Mouse (Mus musculus) ovary, adult 10 weeks (tissue): ENCODE measurements around the gene Tmx4. TPM values are rescaled to one million over a fixed set of nuclear protein-coding genes. Genes with fewer than 3 reads are reported as not detected.

Experiments
- polyA plus RNA-seq: library from polyadenylated mRNA; stranded (reverse); fragments of 350-450 nt; fragmentation: Illumina TruSeq; extraction: RNeasy Lipid Tissue Mini Kit (QIAGEN cat#74804); gene quantifications from one replicate; pipeline ENCODE4 v1.2.3, GENCODE M21; 2014

Gene Tmx4
- polyA plus RNA-seq: 125 TPM

DNA sequence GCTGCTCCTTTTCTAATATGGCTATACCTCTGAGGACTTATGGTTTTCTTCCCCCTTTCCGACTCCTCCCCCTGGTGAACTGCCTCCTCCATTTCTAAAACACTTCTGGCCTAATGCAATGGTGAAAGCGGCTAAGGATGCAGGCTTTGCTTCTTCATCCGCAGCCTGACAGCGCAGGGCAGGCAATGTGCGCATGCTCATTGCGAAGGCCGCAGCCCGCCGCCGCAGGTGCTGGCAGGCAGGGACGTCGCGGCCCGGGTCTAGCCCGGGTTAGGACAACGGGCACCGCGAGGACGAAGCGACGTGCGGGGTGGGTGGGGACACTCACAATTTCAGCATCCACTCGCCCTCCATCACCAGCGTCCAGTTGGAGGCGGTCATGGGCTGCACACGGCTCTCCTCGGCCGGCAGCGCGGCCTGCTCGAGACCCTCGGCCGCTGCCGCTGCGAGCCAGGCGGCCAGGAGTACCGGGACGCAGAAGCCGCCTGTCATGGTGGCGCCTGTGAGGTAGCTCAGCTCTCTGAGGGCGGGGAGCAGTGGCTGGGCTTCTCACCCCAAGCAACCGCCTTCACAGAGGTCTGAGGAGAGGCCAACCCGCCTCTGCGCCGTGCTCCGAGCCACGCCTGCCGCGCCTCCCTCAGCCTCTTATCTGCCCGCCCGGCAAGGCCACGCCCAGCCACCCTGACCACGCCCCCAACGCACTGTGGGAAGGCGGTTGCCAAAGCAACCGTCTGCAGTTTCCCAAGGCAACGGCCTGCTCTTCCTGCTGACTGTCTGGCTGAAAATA is at the start of gene Tmx4:
Tmx4 (minus strand) TSS at position 632 of the 787 bp plus-strand sequence.

DNA sequence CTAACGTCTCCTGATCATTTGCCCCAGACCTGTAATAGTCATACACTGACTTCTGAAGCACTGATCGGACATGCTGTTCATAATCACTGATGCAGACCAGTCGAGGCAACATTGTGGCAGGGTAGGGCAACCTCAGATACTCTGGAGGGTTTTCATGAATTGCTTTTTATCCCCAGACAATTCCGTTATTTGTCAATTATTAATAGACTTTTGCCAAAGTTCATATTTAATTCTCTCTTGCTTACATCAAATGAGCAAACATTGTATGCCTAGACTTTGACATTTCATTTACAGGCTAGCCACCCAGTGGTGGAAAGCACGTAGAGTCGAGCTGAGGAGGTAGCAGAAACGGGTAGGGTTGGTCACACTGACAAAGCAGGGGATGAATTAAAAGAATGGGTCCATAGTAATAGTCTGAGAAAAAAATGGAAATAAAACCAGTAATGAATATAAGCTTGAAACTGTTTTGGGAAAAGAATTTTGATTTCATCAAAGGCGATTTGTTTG is 89.7 kb downstream of the Tmx4 start, which contains the start of gene Hao1:
Hao1 (minus strand) TSS at position 148 of the 507 bp plus-strand sequence.

Other genes starting within 250 kb of the Tmx4 start
- not detected for gene Hao1, start 89.8 kb downstream of the Tmx4 start, polyA plus RNA-seq
- gene Plcb1, start 141.9 kb upstream of the Tmx4 start, polyA plus RNA-seq: 15.3 TPM